7 mouse cellular contexts compared by ENCODE assay signal in the genomic region with DNA sequence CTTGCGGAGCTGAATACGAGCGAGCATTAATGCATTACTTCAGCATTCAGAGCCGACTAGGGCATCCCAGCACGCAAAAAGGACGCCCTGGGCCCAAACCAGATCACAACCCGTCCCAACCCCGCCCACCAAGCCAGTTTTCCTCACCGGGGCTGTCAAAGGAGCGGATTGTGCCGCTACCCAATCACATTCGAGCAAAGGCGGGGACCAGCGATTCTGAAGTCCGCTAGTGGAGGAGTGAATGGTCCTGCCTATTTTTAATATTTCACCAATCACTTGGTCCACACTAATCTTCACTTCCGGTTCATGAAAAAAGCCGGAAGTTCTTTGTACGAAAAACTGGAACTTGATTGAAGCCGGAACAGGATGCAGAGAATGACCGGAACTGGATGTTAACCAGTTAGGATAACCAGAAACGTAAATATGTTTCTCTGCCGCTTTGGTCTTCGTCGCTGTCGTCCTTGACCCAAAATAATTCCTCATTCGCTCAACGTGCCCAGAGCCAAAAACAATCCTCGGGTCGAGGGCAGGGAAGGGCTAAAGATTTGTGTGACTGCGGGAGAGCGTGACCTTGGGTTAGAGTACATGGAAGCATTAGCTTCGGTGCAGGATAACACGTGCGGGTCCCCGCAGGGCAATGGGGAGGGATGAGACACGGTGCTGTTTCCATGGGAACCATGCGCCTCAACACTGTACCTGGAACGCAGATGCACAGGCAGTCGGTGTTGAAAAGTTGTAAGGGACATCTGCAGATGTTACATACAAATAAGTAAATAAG. TPM values are rescaled to one million over a fixed set of nuclear protein-coding genes. Genes with fewer than 3 reads are reported as not detected.
DNase-seq lines count a peak whose midpoint lies in the region; ATAC-seq lines count a peak whose summit lies in the region.

A gene (plus strand): TSS at position 297 of the 778 bp plus-strand sequence.

- intact Hi-C loops in gastrocnemius, postnatal 36 days (cut with DNase I), result loop anchor here (2.0 kb wide), 1 partner anchor 41 kb away; no protein-coding TSS in a partner anchor
- intact Hi-C loops in left cerebral cortex, postnatal 25 days (cut with DNase I), result loop anchor here (1.0 to 10.0 kb wide), 3 partner anchors 35 to 569 kb away; no protein-coding TSS in a partner anchor

- peak; percentile 97 for DNase-seq in adrenal gland, adult 2 months
- peak; percentile 95 for DNase-seq in embryo, embryonic 11.5 days (ENCODE audit: low read depth, low spot score)
- peak; percentile 83 to 94 for DNase-seq in gastrocnemius, postnatal 36 days
- peak; percentile 93 to 99 for DNase-seq in left cerebral cortex, postnatal 25 days (ENCODE audit: low spot score in 2 of 2)
- DNase-seq in midbrain, embryonic 10.5 days (ENCODE audit: low spot score), result peak; percentile 93
- DNase-seq in right cerebral cortex, postnatal 4 days, result peak; percentile 84

- peaks cover 20% of the 10 kb centered on the region for H3K4me1 ChIP-seq in intestine, embryonic 15.5 days (replicated peaks)
- peaks cover 39% of the 10 kb centered on the region for H3K4me1 ChIP-seq in midbrain, embryonic 10.5 days

- no peaks in the 10 kb centered on the region for H3K36me3 ChIP-seq in intestine, embryonic 15.5 days
- H3K36me3 ChIP-seq in midbrain, embryonic 10.5 days, result peaks cover 16% of the 10 kb centered on the region

- H3K9ac ChIP-seq in intestine, embryonic 15.5 days, result peak within 1 kb of the TSS; percentile 45; the same call in 1 of the 2 replicates

- no peaks in the 10 kb centered on the region for H3K9me3 ChIP-seq in intestine, embryonic 15.5 days
- peaks cover 1% of the 10 kb centered on the region; the same call in 1 of the 2 replicates for H3K9me3 ChIP-seq in midbrain, embryonic 10.5 days (replicated peaks)

- peak within 1 kb of the TSS; percentile 92 for H3K27ac ChIP-seq in intestine, embryonic 15.5 days
- H3K27ac ChIP-seq in midbrain, embryonic 10.5 days (replicated peaks), result peak within 1 kb of the TSS; percentile 88

- under 1% methylated on average over 39 of the region's 39 CpGs for WGBS in intestine, embryonic 15.5 days
- under 1% methylated on average over 39 of the region's 39 CpGs for WGBS in midbrain, embryonic 10.5 days

- peak; percentile 90 for ATAC-seq in intestine, embryonic 15.5 days

- peak within 1 kb of the TSS; percentile 64 for H3K4me2 ChIP-seq in intestine, embryonic 15.5 days (replicated peaks)

- H3K27me3 ChIP-seq in intestine, embryonic 15.5 days (replicated peaks), result no peaks in the 10 kb centered on the region
- H3K27me3 ChIP-seq in midbrain, embryonic 10.5 days (ENCODE audit: low read depth, poor library complexity, severe bottlenecking), result peaks cover 21% of the 10 kb centered on the region

- H3K4me3 ChIP-seq in intestine, embryonic 15.5 days (replicated peaks), result peak within 1 kb of the TSS; percentile 40
- peak within 1 kb of the TSS; percentile 70 for H3K4me3 ChIP-seq in midbrain, embryonic 10.5 days

RNA-seq across cellular contexts. Expression of the gene that starts here (rescaled TPM):
- total RNA-seq in adrenal gland, adult 2 months (2021), result 1 to 10 TPM; 1.1 to 2.3 TPM
- polyA plus RNA-seq in adrenal gland, adult 2 months (2012; rRNA removed), result 0.26 and 0.59 TPM in 2 replicates
- total RNA-seq in gastrocnemius, postnatal 36 days (2021), result 1 to 10 TPM; 2.3 TPM
- polyA plus RNA-seq in intestine, embryonic 15.5 days (2015; fragmentation: Nextera tagmentation; extraction: Ambion mirVana), result 0.85 and 1.00 TPM in 2 replicates
- total RNA-seq in left cerebral cortex, postnatal 25 days (2021), result 1 to 10 TPM; 3.1 to 3.8 TPM
- polyA plus RNA-seq in midbrain, embryonic 10.5 days (2016; fragmentation: Nextera tagmentation; extraction: Ambion mirVana), result 1.4 and 2.0 TPM in 2 replicates

Comparison
In these comparisons a context has a peak if more than half of its experiments do, and no peak if none do; other contexts are left out.
1. Peak in every context shown above with its lines: DNase-seq, ATAC-seq, H3K4me3 ChIP-seq and H3K27ac ChIP-seq.
2. Peak in ATAC-seq, H3K4me3 ChIP-seq, H3K27ac ChIP-seq, H3K9ac ChIP-seq and H3K4me2 ChIP-seq in intestine, embryonic 15.5 days; RNA of the gene not detected or under 1 TPM.